Mouse (Mus musculus) c-Kit-positive CD71-positive TER-119-negative erythroid progenitor cells, embryonic 14.5 days (primary cell): ENCODE results near the gene Tiam1.

Experiments
- DNase-seq: peaks from one replicate; pipeline ENCODE4 v3.0.0-alpha.2; 2013; ENCODE audit warnings: low read depth

The Tiam1 gene

DNA sequence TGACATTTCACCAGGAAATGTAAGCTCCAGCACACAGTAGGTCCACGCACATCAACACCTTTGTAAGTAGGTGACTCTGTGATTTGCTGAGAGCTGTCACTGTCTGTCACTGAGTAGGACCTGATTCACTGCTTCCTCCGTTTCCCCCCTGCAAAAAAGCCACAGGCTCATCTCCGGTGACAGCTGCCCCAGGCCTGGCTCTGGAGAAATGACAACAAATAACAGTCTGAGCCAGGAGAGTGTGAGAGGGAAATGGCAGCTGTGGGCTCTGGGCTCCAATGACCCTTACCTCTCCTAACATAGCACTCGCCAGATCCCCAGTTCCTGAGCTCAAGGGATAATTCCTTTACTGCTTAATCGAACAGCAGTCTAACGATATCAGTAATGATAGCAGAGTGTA is 301.7 kb downstream of the Tiam1 start:
- no peak for DNase-seq

DNA sequence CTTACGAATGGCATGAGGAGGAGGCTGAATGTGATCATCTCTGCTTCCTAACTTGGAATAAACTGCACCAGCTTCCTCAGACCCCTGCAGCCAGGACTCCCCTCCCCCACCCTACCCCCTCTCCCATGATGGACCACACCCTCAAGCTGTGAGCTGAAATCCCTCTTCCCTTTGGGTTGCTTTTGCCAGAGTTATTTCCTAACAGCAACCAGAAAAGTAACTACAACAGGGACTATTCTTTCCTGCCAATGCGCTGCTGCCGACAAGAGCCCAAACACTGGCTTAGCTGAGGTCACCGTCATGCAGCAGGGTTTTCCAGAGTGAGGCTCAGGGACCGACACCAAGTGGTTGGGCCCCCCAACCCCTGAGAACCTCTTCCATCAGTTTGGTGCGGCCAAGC is 303.2 kb downstream of the Tiam1 start:
- DNase-seq: no peak

DNA sequence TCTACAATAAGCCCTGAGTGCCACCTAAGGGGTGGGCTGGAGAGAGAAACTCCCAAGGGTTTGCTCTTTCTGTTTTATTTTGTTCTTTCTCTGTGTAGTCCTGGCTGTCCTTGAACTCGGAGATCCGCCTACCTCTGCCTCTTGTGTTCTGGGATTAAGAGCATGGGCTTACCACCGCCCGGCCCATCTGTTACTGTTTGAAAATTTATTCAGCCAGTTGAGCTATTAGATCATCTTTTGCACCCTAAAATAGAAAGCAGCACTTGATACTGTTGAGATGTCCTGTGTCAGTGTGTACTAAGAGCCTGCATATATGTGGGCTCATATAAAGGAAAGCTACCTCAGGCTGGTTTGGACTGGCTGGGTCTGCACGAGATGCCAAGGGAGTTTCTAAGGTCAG is 303.7 kb downstream of the Tiam1 start:
- no peak for DNase-seq

DNA sequence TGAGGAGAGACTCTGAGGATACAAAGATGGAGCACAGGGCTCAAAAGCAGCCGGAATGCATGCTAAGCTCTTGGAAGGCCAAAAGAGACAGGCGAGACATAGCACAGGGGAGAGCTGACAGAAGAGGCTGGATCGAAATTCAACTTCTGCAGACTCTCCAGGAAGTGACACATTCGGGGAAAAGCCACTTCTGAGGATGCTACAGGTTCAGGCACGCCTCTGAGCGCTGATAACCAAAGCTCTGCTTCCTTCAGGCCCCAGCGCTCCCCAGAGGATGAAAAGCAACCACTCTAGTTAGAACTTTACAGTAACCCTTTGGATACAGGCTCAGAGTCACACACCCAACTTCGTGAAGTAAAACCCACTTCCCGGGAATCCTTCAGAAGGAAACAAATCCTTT is 306.5 kb downstream of the Tiam1 start:
- no peak for DNase-seq

DNA sequence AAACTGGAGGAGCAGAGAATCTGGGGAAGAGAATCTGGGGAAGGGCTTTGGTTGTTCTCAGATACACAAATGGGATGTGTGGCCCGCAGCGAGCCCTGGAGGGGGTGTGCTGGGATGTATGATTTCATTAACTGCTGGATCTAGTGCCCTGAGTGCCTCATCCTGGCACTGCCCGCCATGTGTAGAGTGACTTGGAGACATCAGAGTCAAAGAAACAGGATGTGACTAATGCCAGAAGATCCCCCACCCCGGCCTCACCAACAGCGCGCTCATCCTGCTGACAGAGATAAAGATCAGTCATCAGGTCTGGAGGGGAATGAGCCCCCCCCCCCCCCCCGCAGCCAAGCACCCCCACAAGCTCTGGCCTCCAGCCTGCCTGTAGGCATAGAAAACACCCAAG is 308.0 kb downstream of the Tiam1 start:
- no peak for DNase-seq

DNA sequence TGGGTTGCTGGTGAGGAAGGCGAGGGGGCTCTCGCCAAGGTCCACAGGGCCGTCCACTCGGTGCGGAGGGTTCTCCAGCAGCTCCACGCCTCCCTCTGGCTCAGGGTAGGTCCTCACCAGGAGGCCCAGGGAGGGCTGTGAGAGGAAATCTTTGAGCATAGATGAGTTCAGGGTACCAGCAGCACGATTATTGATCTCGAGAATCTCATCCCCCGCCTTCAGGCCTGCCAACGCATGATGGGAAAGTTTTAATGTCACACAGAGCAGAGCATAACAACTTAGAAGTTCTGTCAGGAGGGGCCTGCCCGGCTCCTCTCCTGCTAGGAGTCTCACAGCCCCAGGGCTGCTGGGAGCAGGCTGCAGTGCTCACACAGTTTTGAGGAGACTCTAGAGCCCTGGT is 310.6 kb downstream of the Tiam1 start:
- DNase-seq: no peak

DNA sequence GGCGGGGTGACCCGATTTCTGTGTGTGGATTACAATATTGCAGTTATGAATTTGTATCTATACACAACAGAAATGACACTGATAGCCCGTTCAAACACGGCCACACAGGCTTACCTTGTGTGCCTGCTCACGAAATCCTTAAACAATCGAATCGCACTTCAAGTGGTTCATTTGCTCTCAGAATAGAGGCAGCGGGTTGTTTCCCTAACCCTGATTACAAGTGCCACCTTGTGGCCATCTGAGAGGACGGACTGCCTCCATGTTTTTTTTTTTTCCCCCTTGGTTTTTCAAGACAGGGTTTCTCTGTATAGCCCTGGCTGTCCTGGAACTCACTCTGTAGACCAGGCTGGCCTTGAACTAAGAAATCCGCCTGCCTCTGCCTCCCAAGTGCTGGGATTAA is 312.4 kb downstream of the Tiam1 start:
- peak; percentile 39 for DNase-seq

DNA sequence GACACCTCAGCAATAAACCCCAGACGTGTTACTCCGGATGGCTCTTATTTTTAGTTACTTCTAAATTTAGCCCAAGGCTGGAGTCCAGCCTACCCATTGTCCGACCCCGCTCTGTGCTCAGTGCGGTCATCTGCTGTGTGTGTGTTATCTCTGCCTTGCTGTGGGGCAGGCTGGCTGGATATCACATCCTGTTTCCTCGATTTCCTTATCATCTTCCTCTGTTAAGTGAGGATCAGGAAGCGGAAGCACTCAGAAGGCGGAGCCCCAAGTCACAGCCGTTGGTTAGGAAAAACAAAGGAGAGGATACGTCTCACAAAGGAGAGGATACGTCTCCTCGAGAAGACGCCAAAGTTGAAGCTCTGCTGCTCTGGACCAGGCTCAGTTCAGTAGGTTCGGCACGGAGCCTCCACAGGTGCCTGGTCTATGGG is 313.3 kb downstream of the Tiam1 start:
- DNase-seq: no peak

DNA sequence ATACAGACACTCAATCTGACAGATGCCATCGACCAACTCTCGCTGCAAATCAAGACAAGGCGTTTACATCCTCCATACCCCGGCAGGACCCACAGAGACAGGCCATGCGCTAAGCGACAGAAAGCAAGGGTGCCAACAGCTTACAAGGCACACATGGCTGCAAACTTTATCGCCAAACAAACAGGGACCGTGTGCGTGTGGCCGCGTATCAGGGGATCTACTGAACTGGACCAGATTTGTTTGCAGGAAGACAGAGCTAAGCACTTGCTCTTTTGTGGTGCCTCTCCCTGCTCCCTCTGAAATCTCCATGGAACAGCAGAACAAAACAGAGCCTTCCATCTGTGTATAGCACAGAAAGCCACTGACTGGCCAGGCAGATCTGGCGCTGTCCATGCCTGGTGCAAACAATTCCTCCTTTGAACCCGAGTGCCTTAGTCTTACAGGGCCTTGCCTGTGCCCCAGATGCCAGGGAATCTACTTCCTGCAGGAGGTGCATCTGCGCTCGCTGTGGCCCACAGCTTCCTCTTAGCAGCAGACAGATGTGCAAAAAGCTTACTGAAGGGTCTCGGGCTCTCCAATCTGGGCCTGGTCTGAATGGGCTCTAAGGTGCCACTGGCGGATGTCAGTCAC is 316.0 kb downstream of the Tiam1 start:
- DNase-seq: no peak

DNA sequence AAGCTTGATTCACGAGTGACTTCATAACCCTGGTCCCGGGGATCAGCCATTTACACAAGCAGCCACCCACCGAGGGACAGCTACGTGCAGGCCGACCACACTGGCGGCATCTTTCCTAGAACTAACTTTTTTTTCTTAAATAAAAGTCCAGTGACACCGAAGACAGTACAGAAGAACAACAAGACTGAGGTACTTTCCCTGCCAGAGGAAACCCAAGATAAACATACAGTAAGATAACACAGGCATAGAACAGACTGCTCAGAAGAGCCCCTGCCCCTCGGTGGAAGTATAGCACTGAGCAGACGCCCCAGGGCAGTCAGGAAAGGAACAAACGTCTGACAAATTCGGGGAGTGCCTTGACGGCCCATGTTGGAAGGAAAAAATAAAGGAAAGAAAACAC is 317.7 kb downstream of the Tiam1 start:
- DNase-seq: no peak

DNA sequence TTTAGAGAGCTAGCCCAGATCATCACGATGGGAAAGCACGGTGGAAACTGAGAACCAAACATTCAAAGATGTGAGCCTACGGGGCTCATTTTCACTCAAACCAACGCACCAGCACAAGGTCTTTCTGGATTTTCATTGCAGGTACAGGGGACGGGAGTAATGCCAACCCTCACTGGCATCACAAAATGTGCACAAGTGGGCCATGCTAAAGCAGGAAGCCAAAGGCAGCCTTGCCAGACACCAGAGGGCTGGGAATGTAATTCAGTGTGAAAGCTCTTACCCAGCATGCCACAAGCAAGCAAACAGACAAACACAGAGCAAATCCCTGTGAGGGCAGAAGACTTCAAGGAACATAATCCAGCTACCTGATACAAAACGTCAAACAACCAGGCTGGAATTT is 320.7 kb downstream of the Tiam1 start:
- DNase-seq: no peak

DNA sequence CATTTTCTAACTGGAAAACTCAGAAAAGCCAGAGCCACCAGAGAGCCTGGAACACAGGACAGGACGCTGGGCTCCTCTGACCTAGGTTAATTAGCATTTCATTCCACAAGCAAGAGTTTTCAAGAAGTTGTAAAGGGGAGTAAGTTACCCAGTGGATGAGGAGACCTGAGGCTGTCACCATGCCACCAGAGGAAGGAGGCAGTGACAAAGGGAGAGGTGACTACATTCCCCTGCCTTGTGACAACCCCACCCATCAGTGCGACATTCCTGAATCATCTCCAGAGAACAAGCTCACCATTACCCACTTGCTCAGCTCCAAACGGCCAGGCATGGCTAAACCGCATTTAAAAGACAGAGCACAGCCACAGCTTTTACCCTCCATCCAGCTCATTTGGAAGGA is 324.9 kb downstream of the Tiam1 start:
- DNase-seq: no peak

DNA sequence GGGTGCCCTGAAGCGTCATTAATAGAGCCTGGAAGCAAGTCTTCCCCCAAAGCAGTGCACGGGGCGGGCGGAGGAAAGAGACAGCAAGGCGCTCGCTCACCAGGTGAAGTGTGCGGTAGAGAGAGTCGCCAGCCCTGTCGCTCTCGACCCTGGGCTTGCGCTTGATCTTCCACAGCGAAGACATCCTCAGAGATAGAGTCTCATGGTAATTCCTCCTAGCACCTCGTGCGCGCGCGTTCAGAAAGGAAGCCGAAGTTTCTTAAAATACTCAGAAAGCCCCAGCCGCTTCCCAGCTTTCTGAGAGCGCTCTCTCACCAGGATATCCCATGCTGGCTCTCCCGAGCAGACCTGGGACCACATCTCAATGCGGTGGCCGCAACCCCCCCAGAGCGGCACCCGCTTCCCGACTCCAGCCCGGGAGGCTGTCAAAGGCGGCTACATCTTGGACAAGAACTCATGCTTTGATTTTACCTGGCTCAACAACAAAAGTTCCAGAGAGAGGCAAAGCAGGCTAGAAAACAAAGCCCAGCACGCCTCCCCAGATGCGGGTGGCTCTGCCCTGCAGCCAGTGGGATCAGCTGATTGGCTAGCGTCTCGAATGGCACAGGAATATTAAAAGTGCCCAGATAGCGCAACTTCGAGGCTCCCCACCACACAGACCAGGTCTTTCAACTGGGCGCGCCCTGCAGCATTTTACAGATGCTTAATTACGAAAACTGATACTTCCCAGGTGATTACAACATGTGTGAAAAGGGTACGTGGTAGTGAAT is 325.5 kb downstream of the Tiam1 start:
- no peak for DNase-seq

DNA sequence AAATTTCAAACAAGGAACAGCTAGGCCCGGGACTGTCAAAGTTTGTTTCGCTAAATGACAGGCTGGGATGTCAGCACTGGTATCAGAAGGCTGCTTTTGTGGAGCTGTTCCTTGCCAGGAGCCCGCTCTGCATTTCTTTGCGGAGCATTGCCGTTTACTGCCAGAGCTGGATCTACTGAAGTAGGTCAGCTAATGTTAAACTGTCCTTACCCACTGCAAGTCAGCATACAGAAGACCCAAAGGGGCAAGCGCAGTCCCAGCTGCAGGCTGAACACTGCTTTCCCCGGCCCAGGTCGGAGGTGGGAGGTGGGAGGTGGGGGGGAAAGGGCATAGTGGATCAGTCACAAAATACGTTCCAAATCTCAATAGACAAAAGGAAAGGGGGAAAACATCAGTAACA is 326.3 kb downstream of the Tiam1 start:
- DNase-seq: no peak

DNA sequence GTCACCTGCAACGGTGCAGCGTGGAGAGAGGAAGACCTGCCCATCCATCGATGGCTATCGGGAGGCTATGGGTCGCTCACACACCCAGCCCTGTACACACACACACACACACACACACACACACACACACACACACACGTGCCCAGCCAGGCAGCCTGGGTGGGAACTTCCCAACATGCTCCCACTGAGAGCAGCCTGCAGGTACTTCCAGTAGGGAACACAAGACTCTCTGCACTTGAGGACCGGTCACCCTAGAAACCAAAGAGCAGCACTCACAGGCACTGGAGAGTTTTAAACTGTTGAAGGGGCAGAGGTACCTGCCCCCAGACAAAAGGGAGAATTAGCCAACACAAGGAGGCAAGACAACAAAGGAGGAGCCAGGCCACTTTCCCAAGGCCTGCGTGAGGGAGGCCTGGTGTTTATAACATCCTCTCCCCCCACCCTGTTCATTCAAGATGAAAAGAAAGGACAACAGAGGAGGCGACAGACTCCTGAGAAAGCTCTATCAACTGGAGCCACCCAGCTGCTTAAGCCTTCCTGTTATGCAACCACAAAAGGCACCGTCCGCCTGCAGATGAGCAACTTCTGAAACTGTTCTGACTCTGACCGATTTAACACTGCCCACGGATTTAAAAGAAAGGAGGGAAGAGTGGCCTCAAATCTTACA is 326.9 kb downstream of the Tiam1 start:
- DNase-seq: no peak

DNA sequence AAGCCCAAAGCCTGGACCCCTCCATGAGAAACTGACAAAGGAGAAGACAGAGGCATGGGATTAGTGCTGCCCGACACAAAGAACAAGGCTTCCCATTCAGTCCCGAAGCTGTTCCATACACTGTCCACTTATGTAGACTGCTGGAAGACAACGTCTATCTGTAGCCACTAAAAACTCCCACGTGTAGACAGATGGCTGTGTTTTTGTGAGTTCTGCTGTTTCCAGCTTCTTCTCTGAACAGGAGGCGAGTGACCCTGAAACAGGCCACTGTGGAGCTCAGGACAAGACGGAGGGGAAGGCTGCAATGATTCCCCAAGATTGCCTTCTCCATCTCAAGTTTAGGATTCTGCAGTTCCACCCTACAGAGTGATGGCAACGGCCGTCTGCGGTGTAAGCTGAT is 330.0 kb downstream of the Tiam1 start:
- no peak for DNase-seq

DNA sequence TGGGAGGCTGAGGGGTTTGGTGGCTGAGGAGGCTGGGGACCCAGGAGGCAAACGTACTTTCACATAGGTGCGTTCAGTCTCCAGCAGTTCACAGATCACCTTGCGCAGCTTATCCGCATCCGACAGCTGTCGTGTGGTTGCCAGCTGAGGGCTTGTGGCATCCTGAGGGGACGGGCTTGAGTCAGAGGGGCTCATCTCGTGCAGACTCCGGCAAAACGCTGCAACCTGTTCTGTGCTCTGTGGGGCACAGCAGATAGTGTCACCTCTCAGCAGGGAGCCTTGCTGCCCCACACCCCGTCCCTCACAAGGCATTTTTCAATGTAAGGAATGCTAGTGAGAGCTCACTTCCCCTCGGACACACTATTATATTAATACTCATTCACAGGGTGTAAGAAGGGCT is 330.7 kb downstream of the Tiam1 start:
- DNase-seq: no peak

DNA sequence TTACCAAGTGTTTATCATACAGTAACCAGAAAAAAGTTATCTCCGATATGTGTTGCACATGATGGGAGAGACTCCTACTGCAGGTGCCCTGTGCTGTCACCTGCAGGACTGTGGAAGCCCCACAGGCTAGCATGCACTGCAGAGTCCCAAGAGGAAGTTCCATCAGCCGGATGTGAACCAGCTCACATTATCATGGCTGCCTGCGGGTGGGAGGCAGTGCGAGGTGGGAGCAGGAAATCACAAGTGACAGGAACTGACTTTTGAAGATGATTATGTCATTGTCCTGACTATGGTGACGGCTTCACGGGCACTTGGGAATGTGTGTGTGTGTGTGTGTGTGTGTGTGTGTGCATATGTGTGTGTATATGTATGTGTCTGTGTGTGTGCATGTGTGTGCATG is 333.2 kb downstream of the Tiam1 start:
- no peak for DNase-seq

DNA sequence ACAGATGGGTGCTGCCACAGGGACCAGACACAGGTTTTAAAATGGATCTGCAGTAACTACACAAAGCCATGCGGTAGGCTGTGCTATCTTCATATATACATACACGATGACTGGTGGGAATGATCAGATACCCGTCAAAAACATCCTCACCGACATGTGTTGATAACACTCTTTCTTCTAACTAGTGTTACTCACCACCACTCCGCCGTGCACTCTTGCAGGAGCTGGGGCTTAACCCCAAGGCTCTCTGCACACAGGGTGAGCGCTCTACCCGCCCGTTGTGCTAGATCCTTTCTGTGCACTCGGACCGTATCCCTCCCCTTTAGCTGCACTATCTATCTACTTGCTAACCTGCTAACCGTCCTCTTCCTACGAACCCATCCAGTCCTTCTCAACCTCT is 335.4 kb downstream of the Tiam1 start:
- DNase-seq: peak; percentile 35

DNA sequence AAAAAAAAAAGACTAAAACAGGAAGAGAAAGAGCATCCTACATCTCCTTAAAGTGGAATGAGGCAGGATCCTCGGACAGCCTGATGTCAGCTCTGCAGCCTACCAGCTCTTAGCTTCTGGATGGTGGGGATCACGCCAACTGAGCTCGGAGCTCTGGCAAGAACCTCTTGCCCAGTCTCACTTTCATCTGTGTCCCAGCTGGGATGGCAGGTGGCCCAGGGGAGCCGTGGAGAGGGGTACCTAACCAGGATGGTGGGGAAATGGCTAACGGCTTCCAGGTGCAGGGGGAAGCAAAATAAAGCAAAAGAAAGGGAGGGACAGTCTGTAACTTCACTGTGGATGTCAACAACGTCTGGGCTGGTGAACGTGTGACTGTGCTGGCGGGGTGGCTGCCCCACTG is 337.6 kb downstream of the Tiam1 start:
- no peak for DNase-seq

DNA sequence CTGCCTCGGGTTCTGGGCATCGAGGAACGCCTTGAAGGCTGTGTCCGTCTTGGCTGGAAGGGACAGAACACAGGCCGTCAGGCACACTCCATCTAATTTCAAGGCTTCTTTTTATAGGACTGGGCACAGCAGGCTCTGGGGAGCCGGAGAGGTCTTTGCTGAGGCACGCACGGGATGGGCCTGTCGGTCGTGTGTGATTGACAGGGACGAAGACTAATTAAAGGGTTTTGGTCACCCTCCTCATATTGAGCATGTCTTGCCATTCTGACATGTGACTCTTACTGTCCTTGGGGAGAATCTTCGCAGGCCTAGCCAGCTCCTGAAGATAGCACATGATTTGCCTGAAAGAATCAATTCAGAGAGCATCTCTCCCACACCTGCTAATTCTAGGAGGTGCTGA is 338.4 kb downstream of the Tiam1 start:
- DNase-seq: no peak

DNA sequence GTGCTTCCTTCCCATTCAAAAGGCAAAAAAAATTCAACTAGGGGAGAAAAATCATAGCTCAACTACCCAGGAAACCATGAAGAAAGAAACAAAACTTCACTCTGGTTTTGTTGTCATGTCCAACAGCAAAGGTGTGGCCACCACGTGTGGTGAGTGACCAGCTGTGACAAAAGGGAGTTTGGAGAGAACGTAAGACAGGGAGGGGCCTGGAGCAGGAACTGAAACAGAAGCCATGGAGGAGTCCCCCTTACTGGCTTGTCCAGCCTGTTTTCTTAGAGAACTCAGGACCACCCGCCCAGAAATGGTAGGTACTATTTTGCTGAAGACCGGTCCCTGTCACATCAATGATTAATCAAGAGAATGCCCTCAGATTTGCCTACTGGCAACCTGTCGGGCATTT is 342.1 kb downstream of the Tiam1 start:
- no peak for DNase-seq

DNA sequence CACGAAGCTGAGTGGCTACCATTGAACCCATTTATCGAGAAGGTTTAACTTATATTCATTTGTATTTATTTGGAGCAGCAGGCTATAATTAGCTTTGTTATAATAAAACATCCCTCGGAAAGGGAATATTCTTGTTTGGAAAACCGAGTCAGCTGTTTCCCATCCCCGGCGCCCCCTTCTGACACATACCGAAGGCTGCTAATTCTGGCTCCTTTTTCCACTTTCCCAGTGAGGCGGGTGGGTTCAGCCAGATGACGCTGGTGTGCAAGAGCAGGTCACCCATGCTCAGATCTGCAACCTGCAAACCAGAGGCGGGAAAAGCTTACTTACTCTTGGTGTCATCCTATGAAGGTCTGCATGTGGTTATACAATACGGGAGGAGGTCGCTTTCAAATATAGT is 343.8 kb downstream of the Tiam1 start:
- no peak for DNase-seq

DNA sequence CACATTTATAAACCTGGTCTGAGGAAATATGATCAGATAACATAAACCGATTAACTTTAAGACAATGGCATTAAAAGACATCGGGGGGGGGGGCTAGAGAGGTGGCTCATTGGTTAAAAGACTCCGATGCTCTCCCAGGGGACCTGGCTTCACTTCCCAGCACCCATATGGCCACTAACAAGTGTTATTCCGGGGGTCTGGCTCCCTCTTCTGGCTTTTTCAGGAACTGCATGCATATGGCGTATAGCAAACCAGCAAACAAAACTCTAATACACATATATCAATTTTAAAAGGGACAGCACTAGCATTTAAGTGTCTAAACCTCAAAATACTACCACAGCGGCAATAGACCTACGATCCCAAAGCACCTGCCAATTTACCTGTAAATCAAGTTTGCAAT is 347.0 kb downstream of the Tiam1 start:
- no peak for DNase-seq
